Mouse (Mus musculus) spleen, postnatal 36 days (tissue): ENCODE data around the gene Fpr3.
"Not testable (repeated sequence)": the region's sequence is repeated elsewhere in the genome, so short reads cannot be mapped to it uniquely, and the experiment has no call there.

Experiments
- DNase-seq, 2 experiments: peaks; one replicate each; pipeline ENCODE4 v3.0.0; 2022; ENCODE audit warnings: low spot score in 2 of 2, mixed read lengths in 1 of 2

Gene Fpr3

DNA sequence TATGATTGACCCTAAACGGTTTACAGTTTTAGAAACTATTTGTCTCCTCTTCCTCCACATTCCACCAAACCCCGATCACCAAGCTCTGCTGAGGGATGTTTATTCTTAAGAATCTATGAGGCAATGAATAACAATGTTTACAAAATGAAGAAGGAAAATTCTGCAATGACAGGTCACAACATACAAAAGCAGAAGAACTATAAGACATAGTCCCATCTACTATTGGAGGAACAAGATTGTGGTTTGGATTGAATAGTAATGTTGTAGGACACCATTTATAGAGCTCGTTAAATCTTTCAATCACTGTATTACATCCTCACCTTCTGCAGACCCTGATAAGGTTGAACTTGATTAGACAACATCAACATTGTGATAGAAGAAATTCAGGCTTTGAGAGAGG lies 5.0 kb upstream of the Fpr3 start:
- DNase-seq: no peak

DNA sequence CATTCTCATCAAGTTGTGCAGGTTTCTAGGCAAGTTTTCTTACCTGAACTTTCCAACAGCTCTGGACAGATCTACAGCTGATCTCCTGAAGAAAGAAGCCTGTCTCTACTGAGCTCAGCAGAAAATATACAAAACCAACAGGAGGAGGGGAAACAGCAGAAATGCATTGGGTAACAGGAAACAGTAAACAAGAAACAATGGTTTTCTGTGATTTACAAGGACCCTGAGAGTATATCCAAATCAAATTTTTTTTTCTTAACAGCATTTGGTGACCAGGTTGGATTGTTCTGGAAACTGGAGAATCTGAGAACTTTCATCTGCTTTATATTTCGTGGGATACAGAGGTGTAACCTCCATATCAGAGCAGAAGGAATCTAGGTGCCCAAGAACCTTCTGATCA lies 3.8 kb upstream of the Fpr3 start, which contains the start of gene Fpr1:
Gene Fpr1, minus strand, starts transcription at position 101 of the 400 bp plus-strand sequence.
- no peak for DNase-seq

GRCm38 (mm10) chr17:17889732-17890425 lies 2.2 kb downstream of the Fpr3 start:
- no peak for DNase-seq

- peak in 1 of 2 experiments; percentile 20 for DNase-seq
These were observed 8.4 kb downstream of the Fpr3 start for GRCm38 (mm10) chr17:17896039-17896438.

GRCm38 (mm10) chr17:17899268-17899667 lies 11.6 kb downstream of the Fpr3 start:
- DNase-seq: no peak

- DNase-seq: peak; percentile 42 to 58
These were observed 13.1 kb downstream of the Fpr3 start for GRCm38 (mm10) chr17:17900768-17901167.

DNA sequence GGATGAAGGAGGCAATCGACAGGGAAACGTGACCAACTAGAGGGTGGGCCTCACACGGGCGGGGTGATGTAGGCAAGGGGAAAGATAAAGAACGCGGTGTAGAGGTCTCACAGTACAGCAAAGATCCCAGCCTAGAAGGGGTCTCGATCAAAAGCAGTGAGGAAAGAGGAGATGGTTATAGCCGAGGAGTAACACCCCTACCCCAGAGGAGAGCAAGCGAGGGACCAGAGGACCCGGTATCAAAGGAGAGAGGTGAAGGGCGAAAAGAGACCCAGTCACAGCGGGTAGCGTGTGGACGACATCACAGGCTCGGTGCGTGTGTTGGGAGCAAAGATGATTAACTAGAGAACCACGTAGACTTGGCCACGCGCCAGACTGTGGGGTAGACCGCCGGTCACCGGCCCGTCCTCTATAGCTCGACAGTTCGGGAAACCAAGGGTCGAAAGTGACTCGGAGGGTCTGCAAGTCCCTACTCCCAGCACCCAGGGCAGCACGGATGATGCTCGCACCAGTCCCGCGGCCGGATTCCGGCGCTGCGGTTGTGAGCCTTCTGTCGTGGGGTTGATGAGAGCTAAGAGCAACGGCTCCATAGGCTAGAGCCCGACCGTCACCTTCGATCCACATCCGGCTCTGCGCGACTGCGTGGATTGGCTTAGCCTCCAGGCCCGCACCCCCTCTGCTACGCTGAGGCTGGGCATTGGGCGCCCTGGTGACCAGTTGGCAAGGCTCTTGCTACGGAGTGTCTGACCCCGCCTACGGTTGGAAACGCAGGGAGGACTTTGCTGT lies 22.2 kb downstream of the Fpr3 start:
- peak; percentile 49 to 55 for DNase-seq

DNA sequence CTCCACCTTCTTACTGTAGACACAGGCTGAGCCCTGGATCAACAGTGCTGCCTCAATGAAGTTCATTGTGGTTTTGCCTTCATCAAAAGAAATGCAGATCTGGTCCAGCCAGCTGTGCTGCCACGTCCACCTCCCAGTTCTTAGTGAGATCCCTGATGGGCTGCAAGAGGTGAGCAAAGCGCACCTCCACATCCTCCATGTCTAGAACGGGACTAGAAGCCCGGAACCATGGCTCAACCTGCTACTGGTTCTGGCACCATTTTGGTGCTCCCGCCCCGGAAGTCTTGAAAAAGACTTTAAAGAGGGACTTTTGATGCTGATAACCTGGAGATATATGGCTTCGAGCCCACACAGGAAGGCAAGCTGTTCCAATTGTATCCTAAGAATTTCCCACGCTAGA lies 25.0 kb downstream of the Fpr3 start:
- not testable (repeated sequence) for DNase-seq

- no peak for DNase-seq
These were observed 29.7 kb downstream of the Fpr3 start for GRCm38 (mm10) chr17:17917376-17917775.

DNA sequence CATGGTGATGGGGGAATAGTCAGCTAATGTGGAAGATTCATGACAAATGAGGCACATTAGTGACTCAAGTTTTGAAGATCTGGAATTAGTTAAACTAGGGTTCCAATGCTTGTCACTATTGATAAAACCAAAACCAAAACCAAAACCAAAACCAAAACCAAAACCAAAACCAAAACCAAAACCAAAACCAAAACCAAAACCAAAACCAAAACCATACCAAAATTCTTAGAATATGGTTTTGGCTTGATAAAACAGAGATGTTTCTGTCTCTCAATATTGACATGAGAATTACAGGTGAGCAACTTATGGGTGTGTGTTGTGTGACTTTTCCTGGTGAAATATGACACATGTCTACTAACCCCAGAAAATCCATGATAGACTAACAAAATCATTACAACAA lies 30.1 kb downstream of the Fpr3 start:
- no peak for DNase-seq

- DNase-seq: no peak
These were observed 85.8 kb downstream of the Fpr3 start for GRCm38 (mm10) chr17:17973443-17973842.

- not testable (repeated sequence) for DNase-seq
These were observed 93.6 kb downstream of the Fpr3 start for GRCm38 (mm10) chr17:17981232-17981631.

GRCm38 (mm10) chr17:18004752-18005151 lies 117.1 kb downstream of the Fpr3 start:
- no peak for DNase-seq
